Mouse (Mus musculus): ENCODE measurements around the gene Exph5.

Exph5 gene

DNA sequence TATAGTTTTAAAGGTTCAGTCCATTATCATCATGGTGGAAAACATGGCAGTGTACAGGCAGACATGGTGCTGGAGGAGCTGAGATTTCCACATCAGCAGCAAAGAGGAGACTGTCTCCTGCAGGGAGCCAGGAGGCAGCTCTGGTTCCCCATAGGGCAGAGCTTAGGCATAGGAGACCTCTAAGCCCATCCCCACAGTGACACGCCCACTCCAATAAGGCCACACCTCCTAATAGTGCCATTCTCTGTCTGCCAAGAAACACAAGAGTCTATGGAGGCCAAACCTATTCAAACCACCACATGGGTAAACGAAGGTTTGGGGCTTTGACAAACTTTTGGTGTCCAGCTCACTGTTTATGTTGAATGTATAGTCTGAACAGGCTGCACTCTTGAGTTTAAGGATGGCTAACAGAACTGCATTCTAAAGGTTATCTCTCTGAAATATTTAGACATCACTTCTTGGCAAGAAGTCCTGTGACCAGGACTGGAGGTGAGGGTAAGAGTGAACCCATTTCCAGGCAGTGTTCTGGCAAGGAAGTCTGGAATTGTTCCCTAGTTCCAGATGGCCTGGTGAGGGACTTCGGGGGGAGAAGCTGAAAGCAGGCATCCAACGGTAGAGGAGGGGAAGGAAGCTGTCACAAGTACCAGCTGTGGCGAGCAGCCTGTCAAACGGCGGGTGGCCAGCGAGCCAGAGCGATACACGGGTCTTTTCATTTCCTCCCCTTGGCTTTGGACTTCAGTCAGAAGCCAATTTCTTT lies 19.6 kb downstream of the Exph5 start:
- DNase-seq (ENCODE audit: low read depth), result no peak

DNA sequence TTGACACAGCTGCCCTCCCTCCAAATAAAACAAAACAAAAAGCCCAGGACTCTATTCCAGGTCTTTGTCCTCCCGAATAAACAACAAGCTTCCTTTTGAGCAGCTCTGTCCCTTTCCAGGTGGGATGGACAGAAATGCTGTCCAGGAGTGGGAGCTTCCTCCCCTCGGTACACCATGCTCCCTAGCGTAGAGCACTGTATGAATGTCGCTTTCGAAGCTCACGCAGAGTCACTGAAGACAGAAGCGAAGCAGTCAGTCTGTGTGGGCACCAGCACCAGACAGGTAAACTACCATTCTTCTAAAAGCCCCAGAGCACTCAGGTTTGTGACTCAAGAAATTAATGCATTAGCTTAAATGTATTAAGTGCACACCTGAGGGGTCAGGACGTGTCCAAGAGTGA lies 20.2 kb downstream of the Exph5 start:
- DNase-seq (ENCODE audit: low read depth), result no peak

DNA sequence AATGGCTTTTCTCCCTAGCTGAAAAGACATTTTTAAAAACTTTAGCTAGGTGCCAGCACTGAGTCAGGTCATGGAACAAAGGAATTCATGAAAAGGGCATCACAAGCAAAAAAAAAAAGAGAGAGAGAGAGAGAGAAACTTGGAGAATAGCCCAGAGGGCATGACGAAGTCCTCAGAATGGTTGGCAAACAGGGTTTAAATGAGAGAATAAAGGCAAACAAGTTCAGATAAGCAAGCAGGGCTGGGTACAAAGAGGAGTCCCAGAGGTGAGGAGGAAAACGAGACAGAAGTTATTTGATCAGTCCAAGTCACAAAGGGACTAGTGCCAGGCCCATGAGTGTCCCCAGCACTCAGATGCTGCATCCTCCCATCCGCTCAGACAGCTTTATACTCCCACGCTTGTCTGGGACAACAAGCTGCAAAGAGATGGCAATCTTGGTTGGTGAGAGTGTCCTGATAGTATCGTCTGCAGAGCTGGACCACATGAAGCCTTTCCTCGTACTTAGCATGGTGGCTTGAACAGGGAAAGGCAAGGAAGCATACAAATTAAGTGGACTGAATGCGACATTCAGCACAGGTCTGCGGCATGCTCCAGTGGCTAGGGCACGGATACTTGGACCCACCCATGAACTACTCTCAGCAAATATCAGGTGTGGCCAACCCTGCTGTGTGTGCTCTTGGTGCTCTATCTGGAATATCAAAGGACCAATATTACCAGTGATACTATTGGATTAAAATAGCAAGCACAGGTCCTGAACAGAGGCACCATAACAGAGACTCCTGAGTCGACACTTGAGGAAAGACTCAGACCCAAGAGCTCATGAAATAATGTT lies 22.2 kb downstream of the Exph5 start:
- DNase-seq (ENCODE audit: low read depth), result no peak

DNA sequence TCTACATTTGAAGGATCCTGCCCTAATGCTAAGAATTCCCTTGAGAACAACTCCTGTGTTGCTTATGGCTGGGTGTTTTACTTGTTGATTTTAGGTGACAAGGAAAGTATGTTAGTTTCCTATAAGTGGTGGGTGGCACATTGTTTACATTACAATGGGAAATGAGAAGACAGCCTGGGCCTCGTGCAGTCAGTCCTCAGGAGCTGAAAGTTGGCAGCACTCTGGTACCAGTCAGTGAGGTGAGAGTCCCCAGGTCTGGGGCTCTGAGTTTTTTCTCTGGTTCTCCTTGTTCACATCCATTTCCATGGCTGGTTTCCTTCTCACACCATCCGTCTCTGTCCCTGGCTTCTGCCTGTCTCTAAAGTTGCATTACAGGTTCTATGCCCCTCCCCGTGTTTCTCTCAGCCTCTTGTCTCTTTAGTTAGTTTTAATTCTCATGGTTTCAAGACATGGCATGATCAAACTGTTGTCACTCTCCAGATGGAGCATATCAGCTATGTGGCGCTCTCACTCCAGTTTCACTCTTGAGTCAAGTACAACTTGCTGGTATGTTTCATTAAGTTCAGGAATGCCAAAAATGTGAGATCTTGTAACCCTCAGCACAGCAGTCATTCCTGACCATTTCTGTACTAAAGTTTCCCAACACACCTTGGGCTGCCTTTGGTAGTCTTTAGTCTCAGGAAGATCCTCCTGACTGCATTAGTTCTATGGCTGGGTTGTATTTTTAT lies 24.1 kb downstream of the Exph5 start:
- DNase-seq (ENCODE audit: low read depth), result no peak

DNA sequence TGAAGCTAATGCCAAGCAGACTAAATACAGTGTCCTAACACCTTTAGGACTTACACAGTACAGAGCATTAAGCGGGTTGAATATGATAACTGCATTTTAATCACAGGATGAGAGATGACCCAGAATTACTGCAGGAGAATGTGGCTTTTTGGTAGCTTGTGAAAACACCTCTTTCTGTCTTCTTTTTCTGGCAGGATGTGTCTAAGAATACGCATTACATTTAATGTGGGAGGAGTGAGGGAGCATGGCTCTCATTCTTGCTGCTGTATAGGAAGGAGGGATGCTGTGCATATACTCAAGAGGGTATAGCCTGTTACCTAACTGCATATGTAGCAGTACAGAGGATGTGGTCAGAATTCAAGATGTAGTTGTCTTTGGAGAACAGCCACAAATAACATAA lies 26.7 kb downstream of the Exph5 start:
- DNase-seq (ENCODE audit: low read depth), result no peak

DNA sequence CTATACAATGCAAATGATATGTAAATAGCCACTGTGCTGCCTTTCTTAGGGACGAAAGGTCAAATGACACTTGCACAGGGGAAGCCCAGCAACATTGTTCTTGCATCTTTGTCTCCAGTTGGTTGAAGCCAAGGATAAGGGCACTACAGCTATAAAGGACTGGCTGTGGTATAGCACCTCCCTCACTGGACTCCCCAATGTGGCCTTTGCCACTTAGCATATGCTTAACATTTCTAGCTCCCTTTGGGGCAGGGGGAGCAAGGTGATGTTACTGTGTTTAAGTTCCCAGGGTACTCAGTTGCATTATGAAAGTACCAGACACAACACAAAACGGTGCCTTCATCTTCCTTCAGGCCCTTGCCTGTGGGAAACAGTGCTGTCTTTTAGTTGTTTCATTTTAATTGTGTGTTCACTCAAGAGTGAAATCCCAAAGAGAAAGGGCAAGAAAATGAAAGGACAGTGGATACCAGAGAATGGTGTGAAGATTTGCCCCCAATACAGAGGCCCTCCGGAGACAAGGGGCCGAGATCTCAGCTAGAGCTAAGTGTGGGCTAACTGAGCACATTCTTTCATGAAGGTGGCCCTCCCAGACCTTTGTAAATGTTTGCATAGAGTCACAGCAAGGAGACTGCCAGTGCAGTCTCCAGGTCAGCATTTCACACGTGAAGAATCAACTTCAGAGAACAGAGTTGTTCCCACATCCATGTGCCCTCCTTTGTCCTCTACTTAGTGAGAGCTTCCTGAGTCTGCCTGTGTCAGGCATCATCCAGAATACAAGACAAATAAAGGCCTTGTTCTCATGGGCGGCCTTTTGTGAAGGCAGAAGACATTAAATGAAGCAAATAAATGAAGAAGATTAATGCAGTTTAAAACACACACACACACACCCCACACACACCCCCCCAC lies 28.1 kb downstream of the Exph5 start:
- no peak for DNase-seq (ENCODE audit: low read depth)

DNA sequence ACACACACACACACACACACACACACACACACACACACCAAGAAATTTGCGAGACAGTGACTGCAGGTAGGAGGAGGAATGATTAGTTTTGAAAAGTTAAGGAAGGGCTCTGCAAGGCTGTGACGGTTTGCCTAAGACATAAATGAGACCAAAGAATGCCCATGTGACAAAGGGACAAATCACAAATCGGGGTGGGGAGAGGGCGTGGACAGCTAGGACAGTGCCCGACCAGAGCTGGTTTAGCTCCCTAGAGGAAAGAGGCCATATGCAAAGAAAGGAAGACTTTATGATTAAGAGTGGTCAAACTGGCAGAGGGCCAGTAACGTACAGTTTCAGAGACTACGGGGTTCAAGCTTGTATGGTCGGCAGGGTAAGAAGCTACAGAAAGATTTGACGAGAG lies 28.8 kb downstream of the Exph5 start:
- DNase-seq (ENCODE audit: low read depth), result no peak

DNA sequence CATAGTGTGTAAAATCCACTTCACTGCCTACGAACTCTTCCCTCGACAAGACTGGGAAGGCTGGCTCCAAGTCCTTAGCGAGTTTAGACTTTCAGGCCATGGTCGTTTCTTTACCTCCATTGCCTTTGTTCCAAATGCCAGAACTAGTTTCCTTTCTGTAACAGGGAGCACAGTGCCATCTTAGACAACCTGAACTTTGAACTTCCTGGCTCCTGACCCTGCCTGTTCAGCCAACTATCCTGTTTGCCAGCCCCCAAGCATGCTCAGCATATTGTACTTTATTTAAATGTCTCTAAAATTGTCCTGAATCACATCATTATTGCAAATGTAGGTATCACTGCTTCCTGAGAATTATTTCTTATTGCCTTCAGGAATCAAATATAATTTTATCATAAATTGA lies 32.0 kb downstream of the Exph5 start:
- no peak for DNase-seq (ENCODE audit: low read depth)

DNA sequence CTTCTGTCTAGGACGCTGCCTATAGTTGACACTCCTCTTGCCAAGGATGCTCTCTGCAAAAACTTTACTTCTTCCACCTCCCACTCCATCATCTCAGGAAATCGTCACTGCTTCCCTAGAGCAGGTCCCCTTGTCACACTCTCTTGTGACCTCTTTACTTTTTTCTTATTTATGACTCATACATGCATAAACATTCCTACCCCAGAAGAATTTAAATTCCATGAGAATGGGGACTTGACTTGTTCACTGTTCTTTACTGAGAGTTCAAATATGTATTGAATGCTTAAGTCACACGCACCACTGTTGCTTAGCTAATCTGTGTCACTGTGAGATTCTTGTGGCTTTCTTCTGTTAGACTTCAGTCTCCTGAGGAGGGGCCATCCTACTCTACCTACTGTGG lies 33.7 kb downstream of the Exph5 start:
- DNase-seq (ENCODE audit: low read depth), result no peak

DNA sequence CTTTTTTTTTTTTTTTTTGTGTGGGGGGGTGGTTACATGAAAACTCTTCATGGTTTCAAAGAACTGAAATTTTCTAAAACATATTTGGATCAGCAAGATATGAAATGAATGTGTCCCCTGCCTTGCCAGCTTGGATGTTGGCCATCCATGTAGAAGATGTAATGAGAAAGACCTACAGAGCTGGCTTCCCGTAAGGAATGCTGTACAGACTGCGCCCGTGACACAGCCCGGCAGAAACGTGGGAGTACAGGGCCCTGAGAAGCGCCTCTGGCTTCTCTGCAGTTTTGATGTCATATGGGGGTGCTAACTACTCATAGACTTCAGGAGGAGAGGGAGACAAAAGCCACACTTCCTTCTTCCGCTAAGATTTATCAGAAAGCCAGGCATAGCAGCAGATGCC lies 38.1 kb downstream of the Exph5 start:
- DNase-seq (ENCODE audit: low read depth), result no peak

DNA sequence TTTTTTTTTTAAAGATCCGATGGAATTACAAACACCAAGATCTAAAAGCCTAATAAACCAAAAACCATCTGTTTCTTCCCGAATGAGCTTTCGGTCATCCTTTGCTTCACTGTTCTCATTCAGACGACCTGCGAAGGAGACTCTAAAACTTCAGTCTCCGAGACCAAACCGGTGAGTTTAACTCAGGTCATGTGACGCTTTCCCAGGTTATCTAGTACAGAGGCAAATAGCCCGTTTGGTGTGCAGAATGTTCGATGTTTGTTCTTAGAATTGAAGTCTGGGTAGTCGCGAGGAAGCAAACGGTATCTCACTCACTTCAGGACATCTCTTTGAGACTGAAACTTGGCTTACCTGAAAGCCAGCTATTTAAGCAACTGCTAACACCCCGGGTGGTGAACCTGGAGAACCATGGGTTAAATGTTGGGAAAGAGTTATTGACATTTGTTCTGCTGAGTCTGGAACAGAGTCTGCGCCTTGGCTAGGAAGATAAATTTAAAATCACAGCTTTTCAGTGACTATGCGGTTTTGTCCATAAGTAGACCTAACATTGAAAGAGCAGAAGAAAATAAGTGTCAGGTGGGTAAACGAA lies 39.0 kb downstream of the Exph5 start:
- no peak for DNase-seq (ENCODE audit: low read depth)

DNA sequence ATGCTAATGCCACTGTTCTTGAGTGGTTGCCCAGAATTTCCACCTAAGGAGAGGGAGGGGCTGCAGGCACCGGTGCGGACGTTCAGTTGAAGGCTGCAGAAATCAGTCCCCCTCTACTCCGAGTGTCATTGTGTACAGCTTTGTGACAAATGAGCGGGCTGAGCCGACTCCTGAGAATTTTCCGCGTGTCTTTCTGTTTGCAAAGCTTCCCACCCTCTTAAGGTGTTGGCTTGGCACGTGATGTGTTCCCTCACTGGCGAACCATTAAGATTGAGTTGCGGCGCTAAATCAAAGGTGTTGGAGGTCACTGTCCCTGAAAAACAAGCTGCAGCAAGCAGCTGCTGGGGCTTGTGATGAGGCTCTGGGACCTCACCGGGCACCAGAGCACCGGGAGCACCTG lies 39.5 kb downstream of the Exph5 start:
- DNase-seq (ENCODE audit: low read depth), result peak; percentile 11

DNA sequence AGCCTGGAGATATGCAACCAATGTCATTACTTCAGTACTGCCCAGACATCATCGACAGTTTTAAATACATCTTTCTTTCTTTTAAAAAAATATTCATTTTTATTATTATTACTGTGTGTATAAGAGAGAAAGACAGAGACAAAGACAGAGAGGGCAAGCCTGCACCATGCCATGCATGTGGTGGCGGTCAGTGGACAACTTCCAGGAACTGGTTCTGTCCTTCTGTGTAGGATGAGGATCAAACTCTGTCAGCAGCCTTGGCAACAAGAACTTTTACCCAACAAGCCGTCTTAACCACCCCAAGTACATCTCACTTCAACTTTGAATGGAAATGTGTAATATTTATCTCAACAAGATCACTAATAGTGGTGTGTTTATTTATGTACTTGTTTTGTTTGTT lies 40.5 kb downstream of the Exph5 start:
- no peak for DNase-seq (ENCODE audit: low read depth)

DNA sequence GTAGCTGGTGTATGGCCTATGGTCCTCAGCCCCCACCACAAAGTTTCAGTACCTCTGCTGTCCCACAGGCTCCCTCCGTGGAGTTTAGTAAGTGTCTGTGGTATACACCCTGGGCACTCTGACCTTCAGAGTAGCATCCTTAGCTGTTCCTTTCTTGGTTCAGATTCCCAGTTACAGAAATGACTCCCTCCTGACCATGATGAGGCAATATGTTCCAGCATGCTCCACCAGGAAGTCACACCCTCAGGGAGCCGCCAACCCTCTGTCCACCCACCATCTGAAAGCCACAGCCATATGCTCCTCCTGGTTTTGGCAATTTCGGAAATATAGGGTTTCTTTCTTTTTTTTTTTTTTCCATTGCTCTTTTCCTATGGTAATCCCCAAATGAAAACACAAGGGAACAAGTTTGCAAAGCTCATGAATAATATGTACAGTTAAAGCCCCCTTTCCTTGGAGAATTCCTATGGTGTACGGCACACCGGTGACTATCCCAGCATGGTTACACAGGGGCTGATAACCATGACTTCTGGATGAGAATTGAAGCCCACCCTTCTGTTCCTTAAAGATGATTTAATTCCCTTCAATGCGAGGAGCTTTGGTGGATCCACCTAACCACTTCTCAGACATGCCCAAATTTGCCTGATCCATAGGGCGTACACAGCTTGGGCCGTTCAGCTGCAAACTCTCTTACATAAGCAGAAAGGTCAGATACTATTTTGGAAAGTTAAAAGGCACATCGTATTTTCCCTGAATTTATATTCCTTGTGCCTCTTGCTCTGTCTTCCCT lies 43.4 kb downstream of the Exph5 start:
- DNase-seq (ENCODE audit: low read depth), result no peak

DNA sequence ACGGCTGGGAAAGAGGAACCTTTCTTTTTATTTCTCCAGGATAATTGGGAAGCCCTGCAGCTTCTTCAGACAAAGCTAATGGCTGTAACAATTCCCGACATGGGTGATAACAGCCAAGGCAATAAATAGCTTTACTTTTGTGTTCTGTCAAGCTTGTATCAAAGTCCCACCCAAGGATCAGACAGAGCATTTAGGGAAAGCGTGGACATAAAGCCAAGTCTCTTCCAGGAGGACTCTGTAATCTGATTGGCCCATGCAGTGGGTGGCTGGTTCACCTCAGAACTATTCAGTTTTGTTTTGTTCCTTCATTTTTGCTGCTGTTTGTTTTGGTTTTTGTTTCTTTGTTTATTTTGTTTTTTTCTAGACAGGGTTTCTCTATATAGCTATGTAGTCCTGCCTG lies 44.3 kb downstream of the Exph5 start:
- DNase-seq (ENCODE audit: low read depth), result no peak

DNA sequence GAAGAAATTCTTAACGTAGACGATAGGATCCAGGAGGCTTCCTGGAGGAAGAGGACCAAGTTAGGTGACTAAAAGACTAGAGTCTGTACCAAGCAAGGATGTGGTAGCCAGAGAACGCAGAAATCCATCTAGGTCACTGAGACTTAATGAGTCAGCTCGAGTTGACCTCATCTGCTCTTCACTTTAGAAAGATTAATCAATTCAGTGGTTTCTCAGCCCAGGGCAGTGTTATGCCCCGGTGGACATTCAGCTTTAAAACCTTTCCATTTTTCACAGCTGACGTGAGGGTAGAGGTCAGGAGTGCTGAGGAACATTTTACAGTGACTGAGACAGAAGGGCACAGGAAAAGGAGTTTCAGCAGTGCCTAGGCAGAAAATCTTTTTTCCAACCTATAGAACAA lies 44.9 kb downstream of the Exph5 start:
- no peak for DNase-seq (ENCODE audit: low read depth)

DNA sequence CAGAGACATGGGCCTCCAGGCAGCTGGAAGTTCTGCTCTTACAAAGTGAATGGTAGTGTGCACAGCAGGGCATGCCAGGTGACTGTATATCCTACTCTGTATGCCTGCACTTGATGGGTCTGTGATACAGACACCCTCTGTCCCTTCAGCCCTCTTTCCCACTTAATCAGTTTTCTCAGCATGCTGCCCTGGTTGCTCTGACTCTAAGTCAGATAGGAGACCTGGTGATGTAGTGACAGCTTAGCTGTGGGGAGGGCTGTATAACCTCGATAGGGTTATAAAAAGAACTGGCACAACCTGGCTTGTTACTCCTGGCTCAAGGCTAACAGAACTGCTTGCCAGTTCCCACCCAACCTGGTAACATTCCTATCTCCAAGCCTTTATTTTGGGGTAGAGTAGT lies 47.7 kb downstream of the Exph5 start:
- DNase-seq (ENCODE audit: low read depth), result no peak

DNA sequence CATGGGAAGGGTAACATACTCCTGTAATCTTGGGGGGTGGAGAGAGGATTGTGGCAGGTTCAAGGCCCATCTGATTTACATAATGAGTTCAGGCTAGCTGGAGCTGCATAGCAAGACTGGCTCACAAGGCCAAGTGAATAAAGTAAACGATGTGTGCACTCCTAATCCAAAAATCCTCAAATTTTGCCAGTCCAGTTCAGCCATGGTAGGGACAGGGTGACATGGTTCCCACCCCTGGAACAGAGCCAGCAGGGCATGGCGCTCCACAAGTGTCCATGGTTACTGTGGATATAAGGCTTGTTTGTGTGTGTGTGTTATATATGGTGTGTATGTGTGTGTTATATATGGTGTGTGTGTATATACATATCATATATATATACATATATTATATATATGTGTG lies 48.9 kb downstream of the Exph5 start:
- DNase-seq (ENCODE audit: low read depth), result no peak

DNA sequence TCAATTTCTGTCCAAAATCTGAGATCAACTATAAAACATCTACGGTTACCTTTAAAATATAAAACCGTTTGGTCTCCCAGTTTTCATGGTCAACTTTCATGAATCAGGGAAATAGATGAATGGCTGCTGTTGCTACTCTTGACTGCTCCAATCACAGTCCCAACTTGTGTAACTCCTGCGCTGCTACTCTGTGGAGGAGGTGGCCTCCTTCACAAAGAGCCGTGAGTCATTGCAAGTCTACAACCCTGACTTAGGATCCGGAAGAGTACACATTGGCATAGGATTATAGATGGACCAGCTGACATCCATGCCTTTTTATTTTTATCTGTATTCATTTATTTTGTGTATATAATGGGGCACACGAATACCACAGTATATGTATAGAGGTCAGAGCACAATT lies 50.4 kb downstream of the Exph5 start:
- no peak for DNase-seq (ENCODE audit: low read depth)

DNA sequence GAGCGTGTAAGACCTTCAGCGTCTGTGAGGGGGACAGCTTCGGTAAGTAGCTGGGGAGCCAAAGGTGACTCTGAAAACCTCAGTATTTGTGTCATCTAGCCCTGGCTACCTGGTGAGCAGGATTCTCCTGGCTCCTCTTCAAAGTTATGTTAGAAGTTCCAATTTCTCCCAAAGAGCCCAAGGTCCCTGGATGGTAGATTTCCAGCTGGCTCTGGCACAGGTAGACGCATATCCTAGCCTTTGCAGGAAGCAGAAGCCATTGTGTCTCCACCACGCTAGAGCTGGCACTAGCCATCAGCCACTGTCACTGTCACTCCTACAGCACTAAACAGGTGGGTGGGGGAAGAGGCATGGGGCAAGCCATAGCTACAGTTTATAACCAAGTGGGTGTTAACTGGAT lies 51.7 kb downstream of the Exph5 start:
- no peak for DNase-seq (ENCODE audit: low read depth)
